In the genomic region with DNA sequence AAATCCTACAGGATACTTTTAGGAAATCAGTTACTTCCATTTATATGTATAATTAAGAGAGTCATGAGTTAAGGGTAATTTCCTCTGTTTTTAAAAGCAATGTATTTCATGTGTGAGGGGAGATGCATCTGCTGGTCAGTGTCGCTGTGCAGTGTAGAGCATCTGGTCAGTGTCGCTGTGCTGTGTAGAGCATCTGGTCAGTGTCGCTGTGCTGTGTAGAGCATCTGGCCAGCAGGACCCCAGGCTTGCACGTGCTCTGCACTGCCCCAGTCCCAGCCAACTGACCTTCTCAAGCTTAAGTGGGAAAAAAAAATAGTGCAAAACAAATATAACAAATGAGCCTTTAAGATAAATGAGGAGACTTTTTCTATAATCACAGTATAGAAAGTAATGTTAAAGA, we compare ENCODE assay signal across 23 mouse cellular contexts.
A peak's percentile ranks its signal among the peaks of the same experiment; 100 is the strongest.
DNase-seq lines count a peak whose midpoint lies in the region; ATAC-seq and TF ChIP-seq lines count a peak whose summit lies in the region.
"Had no signal": no experiment of that assay in that cellular context is flagged by ENCODE, and none has a peak within 500 bp of the region (broad histone marks: within the 10 kb centered on the region; RNA-seq: fewer than 3 reads in every experiment).

No protein-coding gene starts in this region.

- no peak for TF ChIP-seq CTCF in G1E (IDR thresholded peaks at IDR 0.05; ENCODE audit: low read depth, low read length)

- no peaks in the 10 kb centered on the region for H3K4me1 ChIP-seq in megakaryocyte, embryonic 14.5 days
- peaks cover 4% of the 10 kb centered on the region; the same call in 1 of the 2 replicates for H3K4me1 ChIP-seq in G1E (ENCODE audit: insufficient read depth, low read depth, low read length)
- H3K4me1 ChIP-seq: embryonic facial prominence, embryonic 13.5 days; embryonic facial prominence, embryonic 15.5 days; forebrain, embryonic 10.5 days; forebrain, embryonic 12.5 days had no signal

- no peaks in the 10 kb centered on the region for H3K9me3 ChIP-seq in megakaryocyte, embryonic 14.5 days
- H3K9me3 ChIP-seq in G1E (replicated peaks), result no peaks in the 10 kb centered on the region
- H3K9me3 ChIP-seq: embryonic facial prominence, embryonic 13.5 days; embryonic facial prominence, embryonic 15.5 days; forebrain, embryonic 12.5 days had no signal

- peak; percentile 17 for DNase-seq in embryo, embryonic 10.5 days (ENCODE audit: low spot score)
- DNase-seq in embryo, embryonic 9.5 days (ENCODE audit: extremely low spot score), result no peak
- DNase-seq in G1E (ENCODE audit: low spot score) (no peak), MN1 (ENCODE audit: low spot score) (peak; percentile 58)
- DNase-seq in gastrocnemius, adult 18-20 months (ENCODE audit: low spot score), result no peak
- DNase-seq: adrenal gland, adult 2 months; adrenal gland, postnatal 10 days; adrenal gland, postnatal 25 days; cerebellum, adult 11 months; cerebellum, adult 18-20 months; cerebellum, adult 8-10 months; cerebellum, adult 9-11 months; cerebellum, postnatal 14 days; cerebellum, postnatal 36 days had no signal

- no peak for ATAC-seq in megakaryocyte, adult 5-6 weeks (ENCODE audit: poor library complexity, severe bottlenecking)
- no peak for ATAC-seq in G1E (ENCODE audit: extremely low read depth, insufficient number of reproducible peaks, low FRiP score, poor library complexity, severe bottlenecking)
- ATAC-seq: forebrain, embryonic 14.5 days; forebrain, embryonic 16.5 days had no signal

- no peaks in the 10 kb centered on the region for H3K27me3 ChIP-seq in megakaryocyte, embryonic 14.5 days (replicated peaks)
- peaks cover 8% of the 10 kb centered on the region for H3K27me3 ChIP-seq in G1E (ENCODE audit: insufficient read depth, low read length)
- H3K27me3 ChIP-seq: embryonic facial prominence, embryonic 13.5 days; embryonic facial prominence, embryonic 15.5 days; forebrain, embryonic 12.5 days had no signal

- H3K36me3 ChIP-seq in megakaryocyte, embryonic 14.5 days (replicated peaks; ENCODE audit: low read length), result no peaks in the 10 kb centered on the region
- no peaks in the 10 kb centered on the region for H3K36me3 ChIP-seq in G1E (replicated peaks)
- H3K36me3 ChIP-seq: embryonic facial prominence, embryonic 13.5 days; embryonic facial prominence, embryonic 15.5 days; forebrain, embryonic 10.5 days; forebrain, embryonic 12.5 days had no signal

- H3K4me3 ChIP-seq in megakaryocyte, embryonic 14.5 days (replicated peaks), result peak overlapping the region; percentile 46
- H3K4me3 ChIP-seq in G1E (ENCODE audit: low read depth, low read length), result peak overlapping the region; percentile 1; the same call in 1 of the 2 replicates
- H3K4me3 ChIP-seq: embryonic facial prominence, embryonic 13.5 days; embryonic facial prominence, embryonic 15.5 days; erythroblast, embryonic 14.5 days; forebrain, embryonic 10.5 days; forebrain, embryonic 12.5 days had no signal

Comparison
In these comparisons a context has a peak if more than half of its experiments do, and no peak if none do; other contexts are left out.
1. DNase-seq: peak in embryo, embryonic 10.5 days (single experiment) and MN1 (single experiment); none in embryo, embryonic 9.5 days (single experiment), G1E (single experiment) and gastrocnemius, adult 18-20 months (single experiment).